In genomic region chr9:115383935-115384334, GRCm38 (mm10) we compare ENCODE assay signal across 8 mouse cellular contexts.
A peak's percentile ranks its signal among the peaks of the same experiment; 100 is the strongest.
DNase-seq lines count a peak whose midpoint lies in the region; ATAC-seq lines count a peak whose summit lies in the region.

No protein-coding gene starts in this region.

- no peak for DNase-seq in neural tube, embryonic 10.5 days (ENCODE audit: extremely low spot score, low spot score)
- DNase-seq in kidney, postnatal 36 days, result peak; percentile 31
- DNase-seq in testis, postnatal 10 days (ENCODE audit: low spot score), result peak; percentile 75
- no peak for DNase-seq in thymus, postnatal 0 days (ENCODE audit: low spot score)
- no peak for DNase-seq in cerebellum, adult 18-20 months
- DNase-seq in right cerebral cortex, adult 2 months (ENCODE audit: low spot score in 2 of 2), result no peak

- ATAC-seq in neural tube, embryonic 13.5 days (ENCODE audit: low read depth), result no peak
- no peak; the same call in 1 of the 2 replicates for ATAC-seq in heart, embryonic 13.5 days (ENCODE audit: extremely low read depth, insufficient number of reproducible peaks, low FRiP score, low TSS enrichment)

- H3K9ac ChIP-seq in neural tube, embryonic 13.5 days, result no peak overlapping the region
- H3K9ac ChIP-seq in heart, embryonic 13.5 days, result no peak overlapping the region

- no peaks in the 10 kb centered on the region for H3K27me3 ChIP-seq in neural tube, embryonic 13.5 days
- no peaks in the 10 kb centered on the region for H3K27me3 ChIP-seq in heart, embryonic 13.5 days (replicated peaks)

- no peaks in the 10 kb centered on the region for H3K36me3 ChIP-seq in neural tube, embryonic 13.5 days
- H3K36me3 ChIP-seq in heart, embryonic 13.5 days, result no peaks in the 10 kb centered on the region

- H3K4me3 ChIP-seq in neural tube, embryonic 13.5 days, result no peak overlapping the region
- H3K4me3 ChIP-seq in heart, embryonic 13.5 days, result no peak overlapping the region

- H3K27ac ChIP-seq in neural tube, embryonic 13.5 days (replicated peaks), result 0 out of 2 replicates have a peak overlapping the region, but pooled peaks have one; percentile 29
- H3K27ac ChIP-seq in heart, embryonic 13.5 days (replicated peaks), result peak overlapping the region; percentile 22

- WGBS in neural tube, embryonic 13.5 days, result 68% methylated on average over 4 of the region's 4 CpGs
- WGBS in heart, embryonic 13.5 days, result 32% methylated on average over 4 of the region's 4 CpGs

- H3K4me2 ChIP-seq in neural tube, embryonic 13.5 days, result no peak overlapping the region
- H3K4me2 ChIP-seq in heart, embryonic 13.5 days, result no peak overlapping the region

- no peaks in the 10 kb centered on the region for H3K9me3 ChIP-seq in neural tube, embryonic 13.5 days
- H3K9me3 ChIP-seq in heart, embryonic 13.5 days, result no peaks in the 10 kb centered on the region

- H3K4me1 ChIP-seq in neural tube, embryonic 13.5 days (replicated peaks), result peaks cover 20% of the 10 kb centered on the region
- peaks cover 18% of the 10 kb centered on the region for H3K4me1 ChIP-seq in heart, embryonic 13.5 days

Comparison
In these comparisons a context has a peak if more than half of its experiments do, and no peak if none do; other contexts are left out.
1. DNase-seq: peak in kidney, postnatal 36 days (2 of 2) and testis, postnatal 10 days (single experiment); none in neural tube, embryonic 10.5 days (single experiment), thymus, postnatal 0 days (single experiment), cerebellum, adult 18-20 months (0 of 2) and right cerebral cortex, adult 2 months (0 of 2).